Mouse (Mus musculus): Measurements from ENCODE around the gene Papss2.

DNA sequence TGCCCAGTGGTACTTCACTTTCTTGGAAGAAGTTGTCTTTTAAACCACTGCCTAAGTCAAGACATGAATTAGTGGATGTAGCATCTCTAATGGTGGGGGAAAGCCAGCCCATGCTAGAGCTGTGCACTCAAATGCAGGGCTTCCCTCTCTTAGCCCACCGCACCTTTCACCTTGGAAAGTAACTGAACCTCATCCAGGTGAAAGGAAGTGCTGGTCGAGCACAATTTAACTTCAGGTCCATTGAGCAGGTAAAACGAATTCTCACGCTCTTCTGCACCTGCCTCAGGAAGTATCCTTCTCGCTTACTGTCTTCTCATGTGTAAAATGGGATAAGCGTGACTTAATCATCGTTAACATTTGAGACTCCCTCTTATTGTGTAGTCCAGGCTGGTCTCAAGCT, 3.4 kb downstream of the Papss2 start:
- TF ChIP-seq CTCF (conservative IDR thresholded peaks at IDR 0.05; ENCODE audit: insufficient read depth, insufficient read length, low read depth, low read length) (no peak), POLR2A (IDR thresholded peaks at IDR 0.05; ENCODE audit: low read depth, low read length) (no peak)
